In genomic region chrX:158577856-158578255, GRCm38 (mm10) we compare ENCODE assay signal across 22 mouse cellular contexts.
A peak's percentile ranks its signal among the peaks of the same experiment; 100 is the strongest.
DNase-seq lines count a peak whose midpoint lies in the region; ATAC-seq and TF ChIP-seq lines count a peak whose summit lies in the region.
"Had no signal": no experiment of that assay in that cellular context is flagged by ENCODE, and none has a peak within 500 bp of the region (broad histone marks: within the 10 kb centered on the region; RNA-seq: fewer than 3 reads in every experiment).

No protein-coding gene starts in this region.

- no peak overlapping the region for H3K4me3 ChIP-seq in lung, embryonic 14.5 days (ENCODE audit: low read depth, low read length)
- no peak overlapping the region for H3K4me3 ChIP-seq in midbrain, embryonic 13.5 days (replicated peaks)
- H3K4me3 ChIP-seq: embryonic facial prominence, embryonic 12.5 days; forebrain, embryonic 15.5 days; heart, embryonic 13.5 days; hindbrain, embryonic 12.5 days had no signal

- no peaks in the 10 kb centered on the region for H3K36me3 ChIP-seq in lung, embryonic 14.5 days (ENCODE audit: insufficient read depth)
- no peaks in the 10 kb centered on the region for H3K36me3 ChIP-seq in midbrain, embryonic 13.5 days
- H3K36me3 ChIP-seq: embryonic facial prominence, embryonic 12.5 days; forebrain, embryonic 15.5 days; G1E; heart, embryonic 13.5 days; hindbrain, embryonic 12.5 days had no signal

- H3K9me3 ChIP-seq in lung, embryonic 14.5 days (ENCODE audit: low read depth, low read length): no peaks in the 10 kb centered on the region
- H3K9me3 ChIP-seq in midbrain, embryonic 13.5 days: no peaks in the 10 kb centered on the region
- H3K9me3 ChIP-seq: embryonic facial prominence, embryonic 12.5 days; forebrain, embryonic 15.5 days; G1E; heart, embryonic 13.5 days; hindbrain, embryonic 12.5 days had no signal

- no peaks in the 10 kb centered on the region for H3K4me1 ChIP-seq in lung, embryonic 14.5 days (ENCODE audit: insufficient read depth)
- no peaks in the 10 kb centered on the region for H3K4me1 ChIP-seq in midbrain, embryonic 13.5 days (replicated peaks)
- H3K4me1 ChIP-seq: embryonic facial prominence, embryonic 12.5 days; forebrain, embryonic 15.5 days; heart, embryonic 13.5 days; hindbrain, embryonic 12.5 days had no signal

- H3K4me2 ChIP-seq in lung, embryonic 14.5 days: no peak overlapping the region
- no peak overlapping the region for H3K4me2 ChIP-seq in midbrain, embryonic 13.5 days (replicated peaks)
- H3K4me2 ChIP-seq: embryonic facial prominence, embryonic 12.5 days; forebrain, embryonic 15.5 days; heart, embryonic 13.5 days; hindbrain, embryonic 12.5 days had no signal

- no peak for TF ChIP-seq CTCF in lung, embryonic 14.5 days (IDR thresholded peaks at IDR 0.05; ENCODE audit: low read depth)

- no peak overlapping the region for H3K9ac ChIP-seq in lung, embryonic 14.5 days
- H3K9ac ChIP-seq in midbrain, embryonic 13.5 days (replicated peaks): no peak overlapping the region
- H3K9ac ChIP-seq: embryonic facial prominence, embryonic 12.5 days; forebrain, embryonic 15.5 days; heart, embryonic 13.5 days; hindbrain, embryonic 12.5 days had no signal

- H3K27me3 ChIP-seq in lung, embryonic 14.5 days (ENCODE audit: insufficient read depth, low read length): no peaks in the 10 kb centered on the region
- no peaks in the 10 kb centered on the region for H3K27me3 ChIP-seq in midbrain, embryonic 13.5 days
- H3K27me3 ChIP-seq: embryonic facial prominence, embryonic 12.5 days; forebrain, embryonic 15.5 days; heart, embryonic 13.5 days; hindbrain, embryonic 12.5 days had no signal

- no peak overlapping the region for H3K27ac ChIP-seq in lung, embryonic 14.5 days (ENCODE audit: low read depth)
- H3K27ac ChIP-seq in midbrain, embryonic 13.5 days: no peak overlapping the region
- H3K27ac ChIP-seq: embryonic facial prominence, embryonic 12.5 days; forebrain, embryonic 15.5 days; heart, embryonic 13.5 days; hindbrain, embryonic 12.5 days had no signal

- DNase-seq in cerebellum, adult 11 months: peak; percentile 28
- peak; percentile 6 for DNase-seq in lung, embryonic 14.5 days
- DNase-seq in lung, postnatal 4 days: no peak
- peak; percentile 49 for DNase-seq in cerebellum, adult 9-11 months
- peak; percentile 51 for DNase-seq in cerebellum, postnatal 36 days
- no peak for DNase-seq in MN1 (ENCODE audit: low spot score)
- DNase-seq: adrenal gland, postnatal 14 days; B cell, adult 2 months; gastrocnemius, postnatal 36 days; heart, adult 11 months; heart, postnatal 36 days had no signal

- no peak for ATAC-seq in cerebellum, adult (ENCODE audit: insufficient number of reproducible peaks, low FRiP score, low TSS enrichment)
- ATAC-seq in lung, embryonic 14.5 days (ENCODE audit: insufficient read depth): no peak
- no peak for ATAC-seq in midbrain, embryonic 13.5 days
- ATAC-seq: CD4-positive, CD25-positive, alpha-beta regulatory T cell, adult 4 months; forebrain, embryonic 15.5 days; hindbrain, embryonic 16.5 days; inflammation-experienced regulatory T-cells, adult 6 months; intestine, postnatal 0 days had no signal

- WGBS in lung, embryonic 14.5 days: 57% methylated on average over 2 of the region's 2 CpGs
- 87% methylated on average over 2 of the region's 2 CpGs for WGBS in midbrain, embryonic 13.5 days

Comparison
In these comparisons a context has a peak if more than half of its experiments do, and no peak if none do; other contexts are left out.
1. DNase-seq: peak in cerebellum, adult 11 months (single experiment), lung, embryonic 14.5 days (single experiment), cerebellum, adult 9-11 months (single experiment) and cerebellum, postnatal 36 days (2 of 2); none in lung, postnatal 4 days (0 of 2) and MN1 (single experiment).